Mouse (Mus musculus): ENCODE results near the gene C9. TPM values are rescaled to one million over a fixed set of nuclear protein-coding genes. Genes with fewer than 3 reads are reported as not detected.

The C9 gene
- total RNA-seq (2015; ENCODE audit: low replicate concordance) = not detected in 2 replicates
- not detected in 2 replicates for total RNA-seq (2017; ENCODE audit: low replicate concordance)

- no peak for ATAC-seq (replicated peaks; ENCODE audit: low FRiP score, poor library complexity, severe bottlenecking)
These were observed at the start of gene C9 for GRCm38 (mm10) chr15:6445135-6445534. TSS of gene C9 (plus strand) at chr15:6445327.

GRCm38 (mm10) chr15:6398211-6398610 lies 46.9 kb upstream of the C9 start:
- no peak for ATAC-seq (replicated peaks; ENCODE audit: low FRiP score, poor library complexity, severe bottlenecking)

- ATAC-seq (replicated peaks; ENCODE audit: low FRiP score, poor library complexity, severe bottlenecking) = no peak
These were observed 46.2 kb upstream of the C9 start for GRCm38 (mm10) chr15:6398881-6399280.

- ATAC-seq (replicated peaks; ENCODE audit: low FRiP score, poor library complexity, severe bottlenecking) = no peak
These were observed 45.0 kb upstream of the C9 start for GRCm38 (mm10) chr15:6400115-6400514.

GRCm38 (mm10) chr15:6402433-6402832 lies 42.7 kb upstream of the C9 start:
- no peak for ATAC-seq (replicated peaks; ENCODE audit: low FRiP score, poor library complexity, severe bottlenecking)

- ATAC-seq (replicated peaks; ENCODE audit: low FRiP score, poor library complexity, severe bottlenecking) = no peak
These were observed 41.0 kb upstream of the C9 start for GRCm38 (mm10) chr15:6404172-6404571.

GRCm38 (mm10) chr15:6406771-6407170 lies 38.4 kb upstream of the C9 start:
- ATAC-seq (replicated peaks; ENCODE audit: low FRiP score, poor library complexity, severe bottlenecking) = no peak

GRCm38 (mm10) chr15:6409031-6409430 lies 36.1 kb upstream of the C9 start:
- no peak for ATAC-seq (replicated peaks; ENCODE audit: low FRiP score, poor library complexity, severe bottlenecking)

- ATAC-seq (replicated peaks; ENCODE audit: low FRiP score, poor library complexity, severe bottlenecking) = no peak
These were observed 35.0 kb upstream of the C9 start for GRCm38 (mm10) chr15:6410161-6410560.

GRCm38 (mm10) chr15:6411334-6411733 lies 33.8 kb upstream of the C9 start:
- no peak for ATAC-seq (replicated peaks; ENCODE audit: low FRiP score, poor library complexity, severe bottlenecking)

GRCm38 (mm10) chr15:6415317-6415716 lies 29.8 kb upstream of the C9 start:
- ATAC-seq (replicated peaks; ENCODE audit: low FRiP score, poor library complexity, severe bottlenecking) = no peak

GRCm38 (mm10) chr15:6431777-6432176 lies 13.3 kb upstream of the C9 start:
- no peak for ATAC-seq (replicated peaks; ENCODE audit: low FRiP score, poor library complexity, severe bottlenecking)

- ATAC-seq (replicated peaks; ENCODE audit: low FRiP score, poor library complexity, severe bottlenecking) = no peak
These were observed 12.7 kb upstream of the C9 start for GRCm38 (mm10) chr15:6432411-6432810.

GRCm38 (mm10) chr15:6435281-6435680 lies 9.8 kb upstream of the C9 start:
- ATAC-seq (replicated peaks; ENCODE audit: low FRiP score, poor library complexity, severe bottlenecking) = no peak

GRCm38 (mm10) chr15:6435773-6436172 lies 9.4 kb upstream of the C9 start:
- no peak for ATAC-seq (replicated peaks; ENCODE audit: low FRiP score, poor library complexity, severe bottlenecking)

- ATAC-seq (replicated peaks; ENCODE audit: low FRiP score, poor library complexity, severe bottlenecking) = no peak
These were observed 6.4 kb upstream of the C9 start for GRCm38 (mm10) chr15:6438685-6439084.

GRCm38 (mm10) chr15:6444452-6444851 lies 675 bp upstream of the C9 start:
- ATAC-seq (replicated peaks; ENCODE audit: low FRiP score, poor library complexity, severe bottlenecking) = no peak

GRCm38 (mm10) chr15:6446181-6446580 lies 1.1 kb downstream of the C9 start:
- no peak for ATAC-seq (replicated peaks; ENCODE audit: low FRiP score, poor library complexity, severe bottlenecking)

GRCm38 (mm10) chr15:6448892-6449291 lies 3.8 kb downstream of the C9 start:
- ATAC-seq (replicated peaks; ENCODE audit: low FRiP score, poor library complexity, severe bottlenecking) = no peak

GRCm38 (mm10) chr15:6454461-6454860 lies 9.3 kb downstream of the C9 start:
- ATAC-seq (replicated peaks; ENCODE audit: low FRiP score, poor library complexity, severe bottlenecking) = no peak

- no peak for ATAC-seq (replicated peaks; ENCODE audit: low FRiP score, poor library complexity, severe bottlenecking)
These were observed 16.3 kb downstream of the C9 start for GRCm38 (mm10) chr15:6461381-6461780.

- no peak for ATAC-seq (replicated peaks; ENCODE audit: low FRiP score, poor library complexity, severe bottlenecking)
These were observed 18.3 kb downstream of the C9 start for GRCm38 (mm10) chr15:6463361-6463923.

Measured in erythroblast, adult 5-6 weeks (primary cell).